Mouse (Mus musculus) liver, postnatal 0 days (tissue): ENCODE results near the gene Grm5.

Experiments used
- CTCF ChIP-seq: sonication (generic); IDR thresholded peaks from 2 replicates; pipeline ENCODE4 v1.5.1; 2016; ENCODE audit warnings: antibody characterized with exemption, low read depth
- EP300 ChIP-seq: IDR thresholded peaks from 2 replicates; pipeline ENCODE4 v1.6.1; 2016; ENCODE audit warnings: antibody characterized with exemption, low read depth, mild to moderate bottlenecking

GRCm38 (mm10) chr7:88014451-88014850 lies 430.5 kb downstream of the Grm5 start:
- TF ChIP-seq CTCF: no peak
- TF ChIP-seq EP300: no peak
